Mouse (Mus musculus) kidney, postnatal 10 days (tissue): ENCODE results near the gene Afg1l.

Experiments
- DNase-seq: peaks from one replicate; pipeline ENCODE4 v3.0.0; 2021; ENCODE audit warnings: mixed read lengths

The Afg1l gene

DNA sequence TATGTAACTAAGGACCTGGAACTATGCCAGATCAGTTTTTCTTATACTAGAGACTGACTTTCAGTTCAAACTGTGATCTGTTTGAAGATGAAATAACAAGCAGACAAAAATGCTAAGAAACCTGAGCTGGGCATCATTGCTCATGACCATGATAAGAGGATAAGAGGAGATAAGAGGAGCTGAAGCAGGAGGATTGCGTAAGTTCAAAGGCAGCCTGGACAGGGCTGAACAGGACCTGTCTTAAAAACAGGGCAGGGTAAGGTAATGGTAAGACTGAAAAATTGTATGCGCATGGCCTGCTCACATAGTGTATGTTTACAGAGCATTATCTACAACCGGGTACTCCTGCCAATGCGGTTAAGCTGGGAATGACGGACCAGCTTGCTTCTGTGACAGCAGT, 130.4 kb downstream of the Afg1l start:
- no peak for DNase-seq

DNA sequence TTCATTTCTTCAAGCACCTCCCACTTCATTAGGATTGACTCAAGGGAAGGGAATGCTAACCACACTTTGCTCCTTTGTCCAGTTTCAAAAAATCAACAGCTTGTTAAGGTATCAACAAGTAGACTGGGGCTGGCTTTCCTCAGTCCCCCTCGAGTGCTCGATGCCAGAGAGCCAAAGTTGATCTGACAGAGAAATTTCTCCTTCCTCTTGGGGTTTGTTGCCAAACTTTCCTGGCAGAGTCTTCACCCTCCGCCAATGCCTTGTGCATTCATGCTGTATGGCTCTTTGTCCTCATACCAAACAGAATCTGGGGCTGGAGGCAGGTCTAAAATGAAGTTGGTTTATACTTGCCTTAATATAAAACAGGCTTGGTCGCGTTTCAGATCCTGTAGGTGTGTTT, 131.2 kb downstream of the Afg1l start:
- DNase-seq = peak; percentile 9

- no peak for DNase-seq
Observed at GRCm38 (mm10) chr10:42346179-42346877, 132.0 kb downstream of the Afg1l start.

GRCm38 (mm10) chr10:42342714-42343113, 135.7 kb downstream of the Afg1l start:
- no peak for DNase-seq

- no peak for DNase-seq
Observed at GRCm38 (mm10) chr10:42341815-42342457, 136.4 kb downstream of the Afg1l start.

GRCm38 (mm10) chr10:42340426-42340793, 138.0 kb downstream of the Afg1l start:
- no peak for DNase-seq

DNA sequence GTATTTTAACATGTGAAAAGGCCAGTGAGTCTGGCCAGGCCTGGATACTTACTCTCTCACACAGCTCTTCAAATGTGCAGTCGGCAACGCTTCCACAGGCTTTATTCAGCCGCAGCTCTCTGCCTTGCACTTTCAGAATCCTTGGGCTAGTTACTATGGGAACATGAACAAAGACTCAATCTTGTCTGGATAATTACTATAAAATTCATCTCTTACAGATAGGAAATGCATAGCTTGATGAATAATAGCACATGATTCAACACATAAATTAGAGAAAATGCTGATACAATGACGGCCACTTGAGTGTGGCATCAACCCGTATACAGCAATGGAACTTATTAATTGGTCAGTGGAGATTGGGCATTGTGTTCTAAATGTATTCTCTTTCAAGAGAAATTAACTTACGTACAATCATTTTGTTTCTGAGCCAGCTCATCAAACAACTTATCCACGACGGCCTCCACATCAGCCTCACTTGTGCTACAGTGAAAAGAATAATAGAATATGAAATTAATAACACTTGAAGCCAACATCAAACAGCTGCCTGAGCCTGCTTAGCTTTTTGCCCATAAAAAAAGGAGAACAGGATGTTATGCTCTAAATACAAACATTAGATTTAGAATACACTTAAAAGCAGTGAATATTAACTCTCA, 138.5 kb downstream of the Afg1l start:
- DNase-seq = no peak

- no peak for DNase-seq
Observed at GRCm38 (mm10) chr10:42338456-42338855, 139.9 kb downstream of the Afg1l start.

DNA sequence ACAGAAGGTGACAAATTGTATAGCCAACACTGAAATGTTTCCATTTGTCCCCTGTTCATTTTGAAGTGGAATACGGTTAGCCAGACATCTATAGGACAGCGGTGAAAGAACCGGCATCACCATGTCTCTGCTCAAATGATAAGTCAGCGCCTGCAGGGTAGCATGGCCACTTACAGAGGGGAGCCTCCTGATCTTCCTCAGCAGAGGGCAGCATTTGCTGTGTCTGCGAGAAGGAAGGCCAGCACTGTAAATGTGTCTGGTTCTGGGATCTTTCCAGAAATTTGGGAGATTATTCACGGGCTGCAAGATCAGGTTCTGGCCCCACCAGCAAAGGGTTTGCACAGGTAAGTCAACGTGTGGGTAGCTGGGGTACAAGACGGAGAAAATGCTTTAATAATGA, 150.8 kb downstream of the Afg1l start:
- peak; percentile 69 for DNase-seq

GRCm38 (mm10) chr10:42325305-42325704, 153.1 kb downstream of the Afg1l start:
- no peak for DNase-seq

DNA sequence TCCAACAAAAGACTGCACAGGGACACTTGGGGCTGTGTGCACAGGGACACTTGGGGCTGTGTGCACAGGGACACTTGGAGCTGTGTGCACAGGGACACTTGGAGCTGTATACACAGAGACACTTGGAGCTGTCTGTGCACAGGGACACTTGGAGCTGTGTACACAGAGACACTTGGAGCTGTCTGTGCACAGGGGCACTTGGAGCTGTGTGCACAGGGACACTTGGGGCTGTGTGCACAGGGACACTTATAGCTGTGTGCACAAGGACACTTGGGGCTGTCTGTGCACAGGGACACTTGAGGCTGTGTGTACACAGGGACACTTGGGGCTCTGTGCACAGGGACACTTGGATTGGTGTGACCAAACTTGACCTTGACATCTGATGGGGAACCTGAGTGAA, 154.4 kb downstream of the Afg1l start:
- no peak for DNase-seq

DNA sequence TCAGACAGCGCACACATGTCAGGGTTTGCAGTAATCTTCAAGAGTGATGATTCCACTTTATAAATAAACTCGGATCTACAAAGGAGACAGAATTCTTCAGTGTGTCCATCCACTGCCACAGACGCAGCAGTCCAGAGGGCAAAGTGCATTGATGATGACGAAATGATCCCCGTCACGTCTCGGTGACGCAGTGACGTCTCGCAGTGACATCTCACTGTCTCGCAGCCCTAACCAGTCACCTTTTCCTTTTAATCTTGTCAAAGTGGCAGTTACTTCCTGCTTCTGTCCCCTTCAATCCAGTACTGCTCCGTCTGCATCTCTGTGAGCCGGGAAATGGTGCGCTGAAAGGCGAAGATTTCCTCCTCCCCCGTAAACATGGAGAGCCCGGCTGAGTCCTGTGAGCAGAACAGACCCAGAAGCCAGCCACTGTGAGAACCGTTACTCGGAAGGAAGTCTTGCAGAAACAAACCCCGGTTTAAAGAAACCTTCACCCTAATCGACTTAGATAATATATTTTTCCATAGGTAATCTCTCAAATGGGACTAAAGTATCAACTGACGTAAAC, 165.1 kb downstream of the Afg1l start:
- DNase-seq = no peak

DNA sequence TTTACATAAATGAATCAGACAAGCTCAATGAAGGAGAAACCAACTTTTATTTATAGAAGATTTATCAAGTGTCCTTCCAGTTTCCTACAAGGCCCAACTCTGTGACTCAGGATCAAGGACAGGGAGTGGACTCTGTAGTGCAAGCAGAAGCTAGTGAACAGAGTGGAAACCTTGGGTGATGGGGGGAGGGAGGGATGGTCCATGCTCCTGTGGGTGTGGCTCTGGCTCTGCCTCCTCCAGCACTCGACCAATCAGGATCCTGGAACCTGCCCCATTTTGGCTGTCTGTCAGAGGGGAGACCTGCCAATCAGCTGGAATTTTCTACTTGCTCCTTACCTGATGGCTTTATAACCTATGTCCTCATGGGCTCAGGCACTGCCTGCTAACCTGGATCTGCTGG, 165.8 kb downstream of the Afg1l start:
- no peak for DNase-seq

DNA sequence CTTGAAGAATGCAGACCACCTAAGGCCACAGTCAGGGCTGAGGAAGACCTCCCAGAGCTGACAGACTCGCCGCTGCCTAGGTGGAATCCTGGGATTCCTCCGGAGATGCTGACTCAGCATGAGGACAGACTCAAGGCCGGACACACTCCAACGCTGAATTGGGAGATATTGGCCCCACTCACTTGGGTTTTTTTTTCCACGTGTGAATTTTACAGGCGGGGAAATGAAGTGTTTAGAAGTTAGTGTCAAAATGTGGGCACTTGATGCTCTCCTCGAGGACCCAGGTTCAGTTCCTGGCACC, 169.7 kb downstream of the Afg1l start:
- no peak for DNase-seq

- peak; percentile 86 for DNase-seq
Observed at GRCm38 (mm10) chr10:42307980-42308686, 170.2 kb downstream of the Afg1l start.

DNA sequence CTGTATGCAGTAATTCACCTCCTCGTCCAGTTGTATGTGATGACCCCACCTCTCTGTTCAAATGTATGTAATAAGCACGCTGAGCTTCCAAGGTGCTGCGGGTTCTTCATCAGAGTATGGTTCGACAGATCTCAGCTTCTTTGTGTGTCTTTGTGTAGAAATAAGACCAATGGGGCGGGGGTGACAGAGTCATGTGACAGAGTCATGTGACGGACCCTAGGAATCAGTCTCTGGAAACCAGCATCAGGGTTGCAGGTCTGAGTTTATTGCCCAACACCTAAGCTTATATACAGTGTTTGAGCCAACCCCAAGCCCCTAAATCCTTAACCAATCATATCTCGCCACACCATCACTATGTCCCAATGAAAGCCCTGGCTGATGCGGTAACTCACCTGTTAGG, 171.9 kb downstream of the Afg1l start:
- no peak for DNase-seq

DNA sequence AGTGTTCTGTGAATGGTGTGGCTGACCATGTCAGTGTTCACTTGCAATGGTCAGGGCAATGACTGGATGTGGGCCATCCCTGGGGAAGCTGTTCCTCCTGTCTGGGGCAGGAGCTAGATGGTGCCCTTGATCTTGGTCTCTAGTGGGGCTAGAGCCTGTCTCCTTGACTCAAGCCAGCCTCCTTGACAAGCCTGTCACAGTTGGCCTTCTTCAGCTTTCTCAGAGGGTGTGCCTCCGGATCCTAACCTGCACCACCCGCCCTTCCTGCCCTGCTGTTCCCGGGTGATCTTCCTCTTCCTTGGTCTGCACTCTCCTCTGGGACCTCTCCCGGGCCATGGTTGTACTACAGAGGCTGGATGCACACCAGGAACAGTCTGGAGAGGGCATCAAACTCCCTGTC, 177.6 kb downstream of the Afg1l start:
- DNase-seq = no peak

- DNase-seq = no peak
Observed at GRCm38 (mm10) chr10:42299967-42300366, 178.4 kb downstream of the Afg1l start.

- DNase-seq = no peak
Observed at GRCm38 (mm10) chr10:42299426-42299825, 178.9 kb downstream of the Afg1l start.

GRCm38 (mm10) chr10:42297954-42298353, 180.4 kb downstream of the Afg1l start:
- DNase-seq = no peak

- no peak for DNase-seq
Observed at GRCm38 (mm10) chr10:42297109-42297508, 181.3 kb downstream of the Afg1l start.

DNA sequence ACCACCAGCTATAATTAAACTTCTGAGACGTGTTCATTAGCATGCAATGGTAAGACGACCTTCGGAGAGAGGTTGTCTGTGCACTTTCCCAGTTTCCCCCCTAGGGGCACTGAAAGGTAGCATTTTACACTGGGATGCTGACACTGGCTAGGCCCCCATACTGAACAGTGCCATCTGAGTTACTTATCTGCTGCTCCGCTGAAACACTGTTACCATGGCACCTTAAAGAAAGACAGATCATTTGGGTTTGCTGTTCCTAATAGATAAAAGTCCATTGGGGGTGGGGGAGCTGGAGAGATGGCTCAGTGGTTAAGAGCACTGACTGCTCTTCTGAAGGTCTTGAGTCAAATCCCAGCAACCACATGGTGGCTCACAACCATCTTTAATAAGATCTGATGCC, 181.8 kb downstream of the Afg1l start:
- no peak for DNase-seq

GRCm38 (mm10) chr10:42295028-42295427, 183.3 kb downstream of the Afg1l start:
- DNase-seq = no peak

- no peak for DNase-seq
Observed at GRCm38 (mm10) chr10:42294392-42294791, 184.0 kb downstream of the Afg1l start.
